In the genomic region with DNA sequence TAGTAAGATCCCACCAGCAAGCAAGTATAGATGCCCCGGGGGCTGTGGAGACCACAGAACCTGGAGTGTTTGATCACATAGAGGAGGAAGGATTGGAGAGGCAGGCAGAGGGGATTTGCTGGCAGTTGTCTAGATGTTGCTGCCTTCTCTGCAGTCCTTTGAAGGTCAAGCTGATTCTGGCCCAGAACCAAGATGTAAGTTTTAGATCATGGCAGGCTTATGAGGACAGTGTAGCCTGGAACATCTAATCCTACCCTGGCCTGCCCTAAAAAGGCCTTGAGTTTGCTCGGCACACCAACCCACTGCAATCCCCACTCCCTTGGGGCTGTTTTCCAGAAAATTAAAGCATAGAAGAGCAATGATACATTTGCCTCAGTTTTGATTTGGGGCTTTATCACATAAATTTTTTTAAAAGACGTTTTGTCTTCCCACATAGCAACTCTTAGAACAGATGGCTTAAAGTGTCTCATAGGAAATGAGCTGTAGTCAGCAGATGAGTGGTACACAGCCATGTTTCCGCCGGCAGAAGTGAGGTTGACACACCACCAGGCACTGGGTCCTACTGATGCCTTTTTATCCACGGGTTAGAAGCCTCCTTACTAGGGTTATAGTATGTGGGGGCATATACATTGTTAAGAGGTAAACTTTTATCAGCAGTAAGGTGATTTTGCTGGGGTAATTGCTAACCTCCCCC, we compare ENCODE assay signal across 19 mouse cellular contexts. TPM values are rescaled to one million over a fixed set of nuclear protein-coding genes. Genes with fewer than 3 reads are reported as not detected.
A peak's percentile ranks its signal among the peaks of the same experiment; 100 is the strongest.
DNase-seq lines count a peak whose midpoint lies in the region; ATAC-seq and TF ChIP-seq lines count a peak whose summit lies in the region.
"Had no signal": no experiment of that assay in that cellular context is flagged by ENCODE, and none has a peak within 500 bp of the region (broad histone marks: within the 10 kb centered on the region; RNA-seq: fewer than 3 reads in every experiment).

No protein-coding gene starts in this region.

- intact Hi-C loops in heart, postnatal 25 days (cut with DNase I) = no loop called here

- peak; percentile 64 for ATAC-seq in forebrain, embryonic 16.5 days
- ATAC-seq in forebrain, embryonic 12.5 days (ENCODE audit: low FRiP score) = no peak
- no peak; the same call in 1 of the 2 replicates for ATAC-seq in heart, postnatal 0 days (ENCODE audit: insufficient read depth, low read depth)
- ATAC-seq: hindbrain, postnatal 0 days had no signal

- no peak for TF ChIP-seq EP300 in heart, postnatal 0 days (IDR thresholded peaks at IDR 0.05; ENCODE audit: low read depth)

- no peak overlapping the region for H3K4me3 ChIP-seq in forebrain, embryonic 16.5 days (replicated peaks; ENCODE audit: low read length)
- H3K4me3 ChIP-seq in forebrain, embryonic 12.5 days (replicated peaks) = no peak overlapping the region
- no peak overlapping the region for H3K4me3 ChIP-seq in heart, postnatal 0 days (ENCODE audit: low read depth, low read length)
- H3K4me3 ChIP-seq: erythroblast, embryonic 14.5 days; midbrain, embryonic 12.5 days; neural tube, embryonic 13.5 days had no signal

- no peak overlapping the region for H3K9ac ChIP-seq in forebrain, embryonic 16.5 days (replicated peaks; ENCODE audit: low read depth, low read length)
- H3K9ac ChIP-seq in forebrain, embryonic 12.5 days = no peak overlapping the region
- H3K9ac ChIP-seq in heart, postnatal 0 days (replicated peaks; ENCODE audit: low read depth, low read length) = no peak overlapping the region
- H3K9ac ChIP-seq: midbrain, embryonic 12.5 days; neural tube, embryonic 13.5 days had no signal

- WGBS in forebrain, embryonic 16.5 days = 63% methylated on average over 6 of the region's 6 CpGs
- WGBS in forebrain, embryonic 12.5 days = 78% methylated on average over 6 of the region's 6 CpGs
- WGBS in heart, postnatal 0 days = 61% methylated on average over 6 of the region's 6 CpGs

- no peak for TF ChIP-seq CTCF in heart, postnatal 0 days (IDR thresholded peaks at IDR 0.05; ENCODE audit: low read depth)

- H3K27ac ChIP-seq in forebrain, embryonic 16.5 days (ENCODE audit: low read length) = no peak overlapping the region
- no peak overlapping the region for H3K27ac ChIP-seq in forebrain, embryonic 12.5 days
- H3K27ac ChIP-seq in heart, postnatal 0 days (ENCODE audit: low read depth) = 0 out of 2 replicates have a peak overlapping the region, but pooled peaks have one; percentile 13
- H3K27ac ChIP-seq: hindbrain, postnatal 0 days; midbrain, embryonic 12.5 days; neural tube, embryonic 13.5 days had no signal

- no peaks in the 10 kb centered on the region for H3K27me3 ChIP-seq in forebrain, embryonic 16.5 days (replicated peaks; ENCODE audit: control insufficient read depth, insufficient read depth, low read length)
- H3K27me3 ChIP-seq in forebrain, embryonic 12.5 days = no peaks in the 10 kb centered on the region
- H3K27me3 ChIP-seq in heart, postnatal 0 days (ENCODE audit: control insufficient read depth, insufficient read depth, low read length) = no peaks in the 10 kb centered on the region
- H3K27me3 ChIP-seq: midbrain, embryonic 12.5 days; neural tube, embryonic 13.5 days had no signal

- no peak for DNase-seq in heart, postnatal 0 days (ENCODE audit: low spot score)
- no peak for DNase-seq in heart, postnatal 25 days (ENCODE audit: low spot score)
- peak; percentile 23 for DNase-seq in right cerebral cortex, adult 18-20 months
- DNase-seq in right cerebral cortex, postnatal 14 days = no peak
- no peak for DNase-seq in spleen, adult 12 weeks (ENCODE audit: low spot score)
- DNase-seq: cerebellum, adult 8-10 months; kidney, adult 18-20 months; kidney, postnatal 10 days; left cerebral cortex, postnatal 4 days; lung, adult 2 months; thymus, postnatal 14 days had no signal

- H3K9me3 ChIP-seq in forebrain, embryonic 16.5 days (ENCODE audit: control insufficient read depth, low read length) = no peaks in the 10 kb centered on the region
- H3K9me3 ChIP-seq in forebrain, embryonic 12.5 days = no peaks in the 10 kb centered on the region
- no peaks in the 10 kb centered on the region for H3K9me3 ChIP-seq in heart, postnatal 0 days (replicated peaks; ENCODE audit: control insufficient read depth, low read length)
- H3K9me3 ChIP-seq: midbrain, embryonic 12.5 days; neural tube, embryonic 13.5 days had no signal

- no peaks in the 10 kb centered on the region for H3K36me3 ChIP-seq in forebrain, embryonic 16.5 days (ENCODE audit: control insufficient read depth, insufficient read depth)
- no peaks in the 10 kb centered on the region for H3K36me3 ChIP-seq in forebrain, embryonic 12.5 days (replicated peaks)
- no peaks in the 10 kb centered on the region for H3K36me3 ChIP-seq in heart, postnatal 0 days (replicated peaks; ENCODE audit: control insufficient read depth, insufficient read depth, low read length)
- H3K36me3 ChIP-seq: midbrain, embryonic 12.5 days; neural tube, embryonic 13.5 days had no signal

- H3K4me2 ChIP-seq in forebrain, embryonic 16.5 days (ENCODE audit: low read length) = no peak overlapping the region
- no peak overlapping the region for H3K4me2 ChIP-seq in forebrain, embryonic 12.5 days
- H3K4me2 ChIP-seq in heart, postnatal 0 days (ENCODE audit: low read depth, low read length) = no peak overlapping the region
- H3K4me2 ChIP-seq: heart, embryonic 11.5 days; midbrain, embryonic 12.5 days; neural tube, embryonic 13.5 days had no signal

- H3K4me1 ChIP-seq in forebrain, embryonic 16.5 days (replicated peaks; ENCODE audit: control insufficient read depth, insufficient read depth, low read length) = no peaks in the 10 kb centered on the region
- no peaks in the 10 kb centered on the region for H3K4me1 ChIP-seq in forebrain, embryonic 12.5 days
- peaks cover 5% of the 10 kb centered on the region; the same call in 1 of the 2 replicates for H3K4me1 ChIP-seq in heart, postnatal 0 days (ENCODE audit: control insufficient read depth, insufficient read depth)
- H3K4me1 ChIP-seq: midbrain, embryonic 12.5 days; neural tube, embryonic 13.5 days had no signal

RNA-seq across cellular contexts. Expression of a gene that starts 8.6 kb away (rescaled TPM):
- 8.3 and 9.0 TPM in 2 replicates for polyA plus RNA-seq in forebrain, embryonic 16.5 days (2015; fragmentation: Nextera tagmentation; extraction: Ambion mirVana)
- polyA plus RNA-seq in forebrain, embryonic 12.5 days (2016; fragmentation: Nextera tagmentation; extraction: Ambion mirVana) = 5.3 TPM in 2 replicates
- 17.6 and 21.2 TPM in 2 replicates for total RNA-seq in heart, postnatal 0 days (2014; rRNA removed; ENCODE audit: low replicate concordance)
- polyA plus RNA-seq in heart, postnatal 0 days (2015; fragmentation: Nextera tagmentation; extraction: Ambion mirVana) = 3.3 and 4.1 TPM in 2 replicates
- 10 to 100 TPM; 14.5 to 16.1 TPM for total RNA-seq in heart, postnatal 25 days (2021)

RNA-seq across cellular contexts. Expression of a gene that starts 50.9 kb away (rescaled TPM):
- 2.0 and 2.1 TPM in 2 replicates for polyA plus RNA-seq in forebrain, embryonic 16.5 days (2015; fragmentation: Nextera tagmentation; extraction: Ambion mirVana)
- 1.7 and 2.1 TPM in 2 replicates for polyA plus RNA-seq in forebrain, embryonic 12.5 days (2016; fragmentation: Nextera tagmentation; extraction: Ambion mirVana)
- total RNA-seq in heart, postnatal 0 days (2014; rRNA removed; ENCODE audit: low replicate concordance) = 3,810 and 4,371 TPM in 2 replicates
- 3,198 and 3,248 TPM in 2 replicates for polyA plus RNA-seq in heart, postnatal 0 days (2015; fragmentation: Nextera tagmentation; extraction: Ambion mirVana)
- total RNA-seq in heart, postnatal 25 days (2021) = 1,000 to 10,000 TPM; 6,036 to 6,221 TPM
- polyA plus RNA-seq: erythroblast, embryonic 14.5 days; liver, adult 2 months had no signal

Comparison
In these comparisons a context has a peak if more than half of its experiments do, and no peak if none do; other contexts are left out.
1. RNA of a gene that starts 50.9 kb away (polyA plus RNA-seq): 3,198 to 3,248 TPM in heart, postnatal 0 days; 2.0 to 2.1 TPM in forebrain, embryonic 16.5 days and 1.7 to 2.1 TPM in forebrain, embryonic 12.5 days; every median in the first group is over 1,000 times any median in the second.